Mouse (Mus musculus): Measurements from ENCODE around the gene Retsat. TPM values are rescaled to one million over a fixed set of nuclear protein-coding genes. Genes with fewer than 3 reads are reported as not detected.

Retsat gene
- total and polyA plus RNA-seq, 3 experiments, result 12.6 to 25.6 (median 13.6) TPM

- no peak for ATAC-seq (ENCODE audit: extremely low read depth, insufficient number of reproducible peaks, low FRiP score, poor library complexity, severe bottlenecking)
- no peak for DNase-seq (ENCODE audit: low spot score)
- Histone ChIP-seq H3K4me3 (ENCODE audit: low read depth, low read length) (no peak overlapping the region), H3K9me3 (replicated peaks) (no peaks in the 10 kb centered on the region), H3K27me3 (ENCODE audit: insufficient read depth, low read length) (no peaks in the 10 kb centered on the region), H3K36me3 (replicated peaks) (peaks cover 95% of the 10 kb centered on the region), H3K4me1 (ENCODE audit: insufficient read depth, low read depth, low read length) (peaks cover 9% of the 10 kb centered on the region; the same call in 1 of the 2 replicates)
- TF ChIP-seq GATA1 (IDR thresholded peaks at IDR 0.05; ENCODE audit: borderline replicate concordance, low read length) (no peak), CTCF (IDR thresholded peaks at IDR 0.05; ENCODE audit: low read depth, low read length) (no peak), GATA2 (IDR thresholded peaks at IDR 0.05; ENCODE audit: borderline replicate concordance, low read depth, low read length) (no peak), TAL1 (conservative IDR thresholded peaks at IDR 0.05; ENCODE audit: low read depth, low read length) (no peak), POLR2AphosphoS5 (IDR thresholded peaks at IDR 0.05; ENCODE audit: insufficient replicate concordance, low read depth, low read length) (no peak)
These were observed 8.8 kb downstream of the Retsat start for GRCm38 (mm10) chr6:72607060-72607459.

GRCm38 (mm10) chr6:72607676-72608075 lies 9.4 kb downstream of the Retsat start:
- no peak for ATAC-seq (ENCODE audit: extremely low read depth, insufficient number of reproducible peaks, low FRiP score, poor library complexity, severe bottlenecking)
- Histone ChIP-seq H3K9me3 (replicated peaks) (no peaks in the 10 kb centered on the region), H3K4me1 (ENCODE audit: insufficient read depth, low read depth, low read length) (peaks cover 9% of the 10 kb centered on the region; the same call in 1 of the 2 replicates), H3K27me3 (ENCODE audit: insufficient read depth, low read length) (no peaks in the 10 kb centered on the region), H3K36me3 (replicated peaks) (peaks cover 94% of the 10 kb centered on the region), H3K4me3 (ENCODE audit: low read depth, low read length) (no peak overlapping the region)
- TF ChIP-seq POLR2AphosphoS5 (IDR thresholded peaks at IDR 0.05; ENCODE audit: insufficient replicate concordance, low read depth, low read length) (no peak), CTCF (IDR thresholded peaks at IDR 0.05; ENCODE audit: low read depth, low read length) (no peak), TAL1 (conservative IDR thresholded peaks at IDR 0.05; ENCODE audit: low read depth, low read length) (no peak), GATA1 (IDR thresholded peaks at IDR 0.05; ENCODE audit: borderline replicate concordance, low read length) (no peak), GATA2 (IDR thresholded peaks at IDR 0.05; ENCODE audit: borderline replicate concordance, low read depth, low read length) (no peak)
- DNase-seq (ENCODE audit: low spot score), result no peak

- Histone ChIP-seq H3K4me3 (ENCODE audit: low read depth, low read length) (no peak overlapping the region), H3K4me1 (ENCODE audit: insufficient read depth, low read depth, low read length) (peaks cover 16% of the 10 kb centered on the region), H3K36me3 (replicated peaks) (peaks cover 93% of the 10 kb centered on the region), H3K27me3 (ENCODE audit: insufficient read depth, low read length) (no peaks in the 10 kb centered on the region), H3K9me3 (replicated peaks) (no peaks in the 10 kb centered on the region)
- no peak for ATAC-seq (ENCODE audit: extremely low read depth, insufficient number of reproducible peaks, low FRiP score, poor library complexity, severe bottlenecking)
- no peak for DNase-seq (ENCODE audit: low spot score)
- TF ChIP-seq POLR2AphosphoS5 (IDR thresholded peaks at IDR 0.05; ENCODE audit: insufficient replicate concordance, low read depth, low read length) (no peak), CTCF (IDR thresholded peaks at IDR 0.05; ENCODE audit: low read depth, low read length) (no peak), GATA1 (IDR thresholded peaks at IDR 0.05; ENCODE audit: borderline replicate concordance, low read length) (no peak), GATA2 (IDR thresholded peaks at IDR 0.05; ENCODE audit: borderline replicate concordance, low read depth, low read length) (no peak), TAL1 (conservative IDR thresholded peaks at IDR 0.05; ENCODE audit: low read depth, low read length) (no peak)
These were observed 10.4 kb downstream of the Retsat start for GRCm38 (mm10) chr6:72608662-72609184.

- no peak for DNase-seq (ENCODE audit: low spot score)
- peaks cover 89% of the 10 kb centered on the region for H3K36me3 ChIP-seq (replicated peaks)
- TF ChIP-seq CTCF (IDR thresholded peaks at IDR 0.05; ENCODE audit: low read depth, low read length), result no peak
- TF ChIP-seq POLR2AphosphoS5 (IDR thresholded peaks at IDR 0.05; ENCODE audit: insufficient replicate concordance, low read depth, low read length), result no peak
- no peak for TF ChIP-seq TAL1 (conservative IDR thresholded peaks at IDR 0.05; ENCODE audit: low read depth, low read length)
- no peak for TF ChIP-seq GATA1 (IDR thresholded peaks at IDR 0.05; ENCODE audit: borderline replicate concordance, low read length)
- TF ChIP-seq GATA2 (IDR thresholded peaks at IDR 0.05; ENCODE audit: borderline replicate concordance, low read depth, low read length), result no peak
- peaks cover 31% of the 10 kb centered on the region for H3K4me1 ChIP-seq (ENCODE audit: insufficient read depth, low read depth, low read length)
- H3K27me3 ChIP-seq (ENCODE audit: insufficient read depth, low read length), result no peaks in the 10 kb centered on the region
- H3K4me3 ChIP-seq (ENCODE audit: low read depth, low read length), result no peak overlapping the region
- no peak for ATAC-seq (ENCODE audit: extremely low read depth, insufficient number of reproducible peaks, low FRiP score, poor library complexity, severe bottlenecking)
- no peaks in the 10 kb centered on the region for H3K9me3 ChIP-seq (replicated peaks)
These were observed 12.0 kb downstream of the Retsat start for GRCm38 (mm10) chr6:72610261-72610660.

GRCm38 (mm10) chr6:72615151-72615550 lies 16.9 kb downstream of the Retsat start:
- no peak for ATAC-seq (ENCODE audit: extremely low read depth, insufficient number of reproducible peaks, low FRiP score, poor library complexity, severe bottlenecking)
- DNase-seq (ENCODE audit: low spot score), result no peak
- no peak for TF ChIP-seq CTCF (IDR thresholded peaks at IDR 0.05; ENCODE audit: low read depth, low read length)
- no peak for TF ChIP-seq GATA2 (IDR thresholded peaks at IDR 0.05; ENCODE audit: borderline replicate concordance, low read depth, low read length)
- no peak for TF ChIP-seq TAL1 (conservative IDR thresholded peaks at IDR 0.05; ENCODE audit: low read depth, low read length)
- no peaks in the 10 kb centered on the region for H3K9me3 ChIP-seq (replicated peaks)
- H3K4me3 ChIP-seq (ENCODE audit: low read depth, low read length), result peak overlapping the region; percentile 95
- H3K4me1 ChIP-seq (ENCODE audit: insufficient read depth, low read depth, low read length), result peaks cover 34% of the 10 kb centered on the region
- H3K27me3 ChIP-seq (ENCODE audit: insufficient read depth, low read length), result no peaks in the 10 kb centered on the region
- peaks cover 53% of the 10 kb centered on the region for H3K36me3 ChIP-seq (replicated peaks)

- H3K27me3 ChIP-seq (ENCODE audit: insufficient read depth, low read length), result no peaks in the 10 kb centered on the region
- ATAC-seq (ENCODE audit: extremely low read depth, insufficient number of reproducible peaks, low FRiP score, poor library complexity, severe bottlenecking) (no peak), DNase-seq (ENCODE audit: low spot score) (no peak)
- H3K9me3 ChIP-seq (replicated peaks), result no peaks in the 10 kb centered on the region
- TF ChIP-seq CTCF (IDR thresholded peaks at IDR 0.05; ENCODE audit: low read depth, low read length), result no peak
- TF ChIP-seq GATA1 (IDR thresholded peaks at IDR 0.05; ENCODE audit: borderline replicate concordance, low read length), result no peak
- H3K4me3 ChIP-seq (ENCODE audit: low read depth, low read length), result peak overlapping the region; percentile 95
- peaks cover 47% of the 10 kb centered on the region for H3K36me3 ChIP-seq (replicated peaks)
- peaks cover 34% of the 10 kb centered on the region for H3K4me1 ChIP-seq (ENCODE audit: insufficient read depth, low read depth, low read length)
These were observed 17.5 kb downstream of the Retsat start for GRCm38 (mm10) chr6:72615561-72616375.

Measured in G1E (cell line).